Mouse (Mus musculus): ENCODE data around the gene Rnf151. TPM values are rescaled to one million over a fixed set of nuclear protein-coding genes. Genes with fewer than 3 reads are reported as not detected.
"Not testable (repeated sequence)": the region's sequence is repeated elsewhere in the genome, so short reads cannot be mapped to it uniquely, and the experiment has no call there.

Rnf151 gene
- polyA plus RNA-seq, 1 experiment from 2014 or later, result 0.27 TPM

GRCm38 (mm10) chr17:24718938-24719337 lies 1.1 kb upstream of the Rnf151 start:
- not testable (repeated sequence) for H3K27ac ChIP-seq; ATAC-seq (ENCODE audit: low FRiP score); H3K27me3 ChIP-seq; H3K9me3 ChIP-seq
- peaks cover 39% of the 10 kb centered on the region for H3K4me1 ChIP-seq (replicated peaks)
- WGBS, result 74% methylated on average over 5 of the region's 5 CpGs
- peaks cover 35% of the 10 kb centered on the region for H3K36me3 ChIP-seq
- peak overlapping the region; percentile 67 for H3K4me2 ChIP-seq
- H3K4me3 ChIP-seq, result peak overlapping the region; percentile 72
- H3K9ac ChIP-seq, result peak overlapping the region; percentile 90

GRCm38 (mm10) chr17:24716166-24716682 lies 1.6 kb downstream of the Rnf151 start:
- H3K9ac ChIP-seq, result no peak overlapping the region

GRCm38 (mm10) chr17:24715556-24715955 lies 2.3 kb downstream of the Rnf151 start:
- WGBS, result 78% methylated on average over 6 of the region's 6 CpGs
- Histone ChIP-seq H3K9me3 (no peaks in the 10 kb centered on the region), H3K27me3 (no peaks in the 10 kb centered on the region), H3K36me3 (peaks cover 20% of the 10 kb centered on the region), H3K4me3 (no peak overlapping the region), H3K9ac (no peak overlapping the region), H3K4me1 (replicated peaks) (peaks cover 8% of the 10 kb centered on the region), H3K4me2 (no peak overlapping the region), H3K27ac (no peak overlapping the region)
- no peak for ATAC-seq (ENCODE audit: low FRiP score)

More at GRCm38 (mm10) chr17:24716166-24716682, 1.6 kb downstream of the Rnf151 start:
- WGBS, result 96% methylated on average over 15 of the region's 15 CpGs
- Histone ChIP-seq H3K36me3 (peaks cover 21% of the 10 kb centered on the region), H3K27me3 (no peaks in the 10 kb centered on the region), H3K4me1 (replicated peaks) (peaks cover 13% of the 10 kb centered on the region), H3K27ac (no peak overlapping the region), H3K4me2 (no peak overlapping the region), H3K9me3 (no peaks in the 10 kb centered on the region), H3K4me3 (no peak overlapping the region)
- ATAC-seq (ENCODE audit: low FRiP score), result no peak

- no peak overlapping the region for H3K27ac ChIP-seq
- peaks cover 17% of the 10 kb centered on the region for H3K4me1 ChIP-seq (replicated peaks)
- no peaks in the 10 kb centered on the region for H3K27me3 ChIP-seq
- H3K9ac ChIP-seq, result no peak overlapping the region
- H3K4me3 ChIP-seq, result no peak overlapping the region
- no peak for ATAC-seq (ENCODE audit: low FRiP score)
- WGBS, result 40% methylated on average over 2 of the region's 2 CpGs
- peaks cover 19% of the 10 kb centered on the region for H3K36me3 ChIP-seq
- H3K9me3 ChIP-seq, result no peaks in the 10 kb centered on the region
- no peak overlapping the region for H3K4me2 ChIP-seq
These were observed 9.2 kb downstream of the Rnf151 start for GRCm38 (mm10) chr17:24708646-24709045.

GRCm38 (mm10) chr17:24707801-24708425 lies 9.9 kb downstream of the Rnf151 start:
- WGBS, result 6% methylated on average over 24 of the region's 24 CpGs
- H3K36me3 ChIP-seq, result peaks cover 22% of the 10 kb centered on the region
- ATAC-seq (ENCODE audit: low FRiP score), result peak; percentile 55; the same call in 1 of the 2 replicates
- H3K4me2 ChIP-seq, result peak overlapping the region; percentile 87
- peak overlapping the region; percentile 85 for H3K9ac ChIP-seq
- H3K27me3 ChIP-seq, result no peaks in the 10 kb centered on the region
- H3K9me3 ChIP-seq, result no peaks in the 10 kb centered on the region
- H3K27ac ChIP-seq, result peak overlapping the region; percentile 88
- peak overlapping the region; percentile 80 for H3K4me3 ChIP-seq
- H3K4me1 ChIP-seq (replicated peaks), result peaks cover 17% of the 10 kb centered on the region

GRCm38 (mm10) chr17:24706982-24707800 lies 10.7 kb downstream of the Rnf151 start, which contains the start of gene Tbl3:
Gene Tbl3, minus strand, starts transcription at chr17:24707660.
- H3K9ac ChIP-seq, result peak within 1 kb of the TSS; percentile 85
- H3K9me3 ChIP-seq, result no peaks in the 10 kb centered on the region
- H3K27ac ChIP-seq, result peak within 1 kb of the TSS; percentile 88
- H3K27me3 ChIP-seq, result no peaks in the 10 kb centered on the region
- ATAC-seq (ENCODE audit: low FRiP score), result peak; percentile 90
- H3K36me3 ChIP-seq, result peaks cover 29% of the 10 kb centered on the region
- H3K4me1 ChIP-seq (replicated peaks), result peaks cover 17% of the 10 kb centered on the region
- peak within 1 kb of the TSS; percentile 80 for H3K4me3 ChIP-seq
- 5% methylated on average over 32 of the region's 32 CpGs for WGBS
- H3K4me2 ChIP-seq, result peak within 1 kb of the TSS; percentile 87

GRCm38 (mm10) chr17:24705821-24706220 lies 12.0 kb downstream of the Rnf151 start:
- peaks cover 43% of the 10 kb centered on the region for H3K36me3 ChIP-seq
- H3K4me2 ChIP-seq, result 0 out of 2 replicates have a peak overlapping the region, but pooled peaks have one; percentile 87
- ATAC-seq (ENCODE audit: low FRiP score), result no peak
- H3K9ac ChIP-seq, result no peak overlapping the region
- H3K4me1 ChIP-seq (replicated peaks), result peaks cover 17% of the 10 kb centered on the region
- no peaks in the 10 kb centered on the region for H3K27me3 ChIP-seq
- no peak overlapping the region for H3K4me3 ChIP-seq
- H3K9me3 ChIP-seq, result no peaks in the 10 kb centered on the region
- H3K27ac ChIP-seq, result no peak overlapping the region
- 96% methylated on average over 3 of the region's 3 CpGs for WGBS

- Histone ChIP-seq H3K4me3 (no peak overlapping the region), H3K27me3 (peaks cover 7% of the 10 kb centered on the region; the same call in 1 of the 2 replicates), H3K9me3 (no peaks in the 10 kb centered on the region), H3K4me2 (no peak overlapping the region), H3K4me1 (replicated peaks) (peaks cover 26% of the 10 kb centered on the region), H3K36me3 (peaks cover 60% of the 10 kb centered on the region), H3K9ac (no peak overlapping the region), H3K27ac (no peak overlapping the region)
- WGBS, result 94% methylated on average over 9 of the region's 9 CpGs
- ATAC-seq (ENCODE audit: low FRiP score), result no peak
These were observed 16.6 kb downstream of the Rnf151 start for GRCm38 (mm10) chr17:24701251-24701650.

GRCm38 (mm10) chr17:24699473-24699872 lies 18.4 kb downstream of the Rnf151 start:
- ATAC-seq (ENCODE audit: low FRiP score), result no peak
- H3K36me3 ChIP-seq, result peaks cover 50% of the 10 kb centered on the region

GRCm38 (mm10) chr17:24698715-24699114 lies 19.1 kb downstream of the Rnf151 start:
- H3K27ac ChIP-seq, result no peak overlapping the region

More at GRCm38 (mm10) chr17:24699473-24699872, 18.4 kb downstream of the Rnf151 start:
- Histone ChIP-seq H3K9me3 (no peaks in the 10 kb centered on the region), H3K27me3 (peaks cover 7% of the 10 kb centered on the region; the same call in 1 of the 2 replicates), H3K4me3 (no peak overlapping the region), H3K4me2 (no peak overlapping the region), H3K27ac (no peak overlapping the region), H3K4me1 (replicated peaks) (peaks cover 31% of the 10 kb centered on the region), H3K9ac (no peak overlapping the region)
- 82% methylated on average over 2 of the region's 2 CpGs for WGBS

GRCm38 (mm10) chr17:24697985-24698384 lies 19.9 kb downstream of the Rnf151 start:
- peaks cover 36% of the 10 kb centered on the region for H3K4me1 ChIP-seq (replicated peaks)
- 16% methylated on average over 5 of the region's 5 CpGs for WGBS
- no peak overlapping the region; the same call in 1 of the 2 replicates for H3K9ac ChIP-seq
- no peak overlapping the region for H3K4me3 ChIP-seq
- ATAC-seq (ENCODE audit: low FRiP score), result no peak
- H3K27ac ChIP-seq, result no peak overlapping the region
- peaks cover 7% of the 10 kb centered on the region; the same call in 1 of the 2 replicates for H3K27me3 ChIP-seq
- H3K36me3 ChIP-seq, result peaks cover 44% of the 10 kb centered on the region
- H3K4me2 ChIP-seq, result no peak overlapping the region
- no peaks in the 10 kb centered on the region for H3K9me3 ChIP-seq

More at GRCm38 (mm10) chr17:24698715-24699114, 19.1 kb downstream of the Rnf151 start:
- Histone ChIP-seq H3K27me3 (peaks cover 7% of the 10 kb centered on the region; the same call in 1 of the 2 replicates), H3K36me3 (peaks cover 42% of the 10 kb centered on the region), H3K4me3 (no peak overlapping the region), H3K4me2 (no peak overlapping the region), H3K4me1 (replicated peaks) (peaks cover 36% of the 10 kb centered on the region), H3K9me3 (no peaks in the 10 kb centered on the region), H3K9ac (no peak overlapping the region; the same call in 1 of the 2 replicates)
- no peak for ATAC-seq (ENCODE audit: low FRiP score)
- 66% methylated on average over 9 of the region's 9 CpGs for WGBS
